Mouse (Mus musculus): ENCODE measurements around the gene Sarm1. TPM values are rescaled to one million over a fixed set of nuclear protein-coding genes. Genes with fewer than 3 reads are reported as not detected.

Sarm1 gene
- total RNA-seq, 2 experiments from 2014 or later, result 0.22 to 0.30 TPM

GRCm38 (mm10) chr11:78513106-78513790 lies 15.7 kb upstream of the Sarm1 start:
- no peak for DNase-seq
- intact Hi-C loops (cut with DNase I), result no loop called here

- peak; percentile 92 to 93 for DNase-seq
- intact Hi-C loops (cut with DNase I), result no loop called here
Measured at GRCm38 (mm10) chr11:78512025-78512957, 14.7 kb upstream of the Sarm1 start, which contains the start of the genes Tmem199 and Poldip2. Tmem199 (minus strand) TSS chr11:78512172. Poldip2 (plus strand) TSS chr11:78512193.

GRCm38 (mm10) chr11:78509148-78509547 lies 11.6 kb upstream of the Sarm1 start:
- intact Hi-C loops (cut with DNase I), result no loop called here
- DNase-seq, result no peak

- DNase-seq, result no peak
- intact Hi-C loops (cut with DNase I), result no loop called here
Measured at GRCm38 (mm10) chr11:78505430-78505829, 7.9 kb upstream of the Sarm1 start.

GRCm38 (mm10) chr11:78502909-78503650 lies 5.5 kb upstream of the Sarm1 start, which contains the start of gene Sebox:
Sebox (plus strand) TSS chr11:78503447.
- no peak for DNase-seq
- intact Hi-C loops (cut with DNase I), result no loop called here

- intact Hi-C loops (cut with DNase I), result no loop called here
- no peak for DNase-seq
Measured at GRCm38 (mm10) chr11:78501529-78501928, 4.0 kb upstream of the Sarm1 start.

GRCm38 (mm10) chr11:78500623-78501202 lies 3.2 kb upstream of the Sarm1 start:
- no peak for DNase-seq

GRCm38 (mm10) chr11:78499543-78499942 lies 2.0 kb upstream of the Sarm1 start:
- no peak for DNase-seq
- intact Hi-C loops (cut with DNase I), result no loop called here

More at GRCm38 (mm10) chr11:78500623-78501202, 3.2 kb upstream of the Sarm1 start:
- intact Hi-C loops (cut with DNase I), result no loop called here

GRCm38 (mm10) chr11:78499004-78499403 lies 1.4 kb upstream of the Sarm1 start, which contains the start of gene Vtn:
Vtn (plus strand) TSS chr11:78499091.
- DNase-seq, result peak; percentile 30 to 50
- intact Hi-C loops (cut with DNase I), result no loop called here

- no peak for DNase-seq
- intact Hi-C loops (cut with DNase I), result no loop called here
Measured at GRCm38 (mm10) chr11:78497071-78497541, 448 bp downstream of the Sarm1 start.

- peak; percentile 50 to 71 for DNase-seq
- intact Hi-C loops (cut with DNase I), result no loop called here
Measured at GRCm38 (mm10) chr11:78495904-78496303, 1.6 kb downstream of the Sarm1 start.

- peak in 1 of 2 experiments; percentile 14 for DNase-seq
- intact Hi-C loops (cut with DNase I), result no loop called here
Measured at GRCm38 (mm10) chr11:78490781-78491241, 6.7 kb downstream of the Sarm1 start.

GRCm38 (mm10) chr11:78488168-78488567 lies 9.4 kb downstream of the Sarm1 start:
- intact Hi-C loops (cut with DNase I), result loop anchor here (5.0 to 10.0 kb wide), 2 partner anchors 339 to 467 kb away; partner anchors contain the start of gene Lyrm9
- peak; percentile 75 to 84 for DNase-seq

- DNase-seq, result no peak
- intact Hi-C loops (cut with DNase I), result loop anchor here (10.0 kb wide), 1 partner anchor 471 kb away; no protein-coding TSS in a partner anchor
Measured at GRCm38 (mm10) chr11:78483639-78484038, 13.9 kb downstream of the Sarm1 start.

- DNase-seq, result no peak
- intact Hi-C loops (cut with DNase I), result no loop called here
Measured at GRCm38 (mm10) chr11:78475289-78475688, 22.3 kb downstream of the Sarm1 start.

GRCm38 (mm10) chr11:78471326-78472103 lies 26.0 kb downstream of the Sarm1 start:
- no peak for DNase-seq
- intact Hi-C loops (cut with DNase I), result no loop called here

GRCm38 (mm10) chr11:78467932-78468331 lies 29.6 kb downstream of the Sarm1 start:
- DNase-seq, result no peak
- intact Hi-C loops (cut with DNase I), result no loop called here

- no peak for DNase-seq
Measured at GRCm38 (mm10) chr11:78467515-78467914, 30.0 kb downstream of the Sarm1 start.

More at GRCm38 (mm10) chr11:78467515-78467914, 30.0 kb downstream of the Sarm1 start:
- intact Hi-C loops (cut with DNase I), result no loop called here
